Mouse (Mus musculus) macrophage (primary cell): ENCODE results near the gene Baiap2l2. TPM values are rescaled to one million over a fixed set of nuclear protein-coding genes. Genes with fewer than 3 reads are reported as not detected.
A peak's percentile ranks its signal among the peaks of the same experiment; 100 is the strongest.

ENCODE experiments used
- H3K27ac ChIP-seq: fragments of 350-480 bp; formaldehyde crosslinking; 2 replicates; pipeline ENCODE4 v1.9.0; 2021
- H3K36me3 ChIP-seq: fragments of 350-480 bp; formaldehyde crosslinking; 2 replicates; pipeline ENCODE4 v1.9.0; 2021; ENCODE audit errors: inconsistent target
- H3K4me3 ChIP-seq: fragments of 350-480 bp; formaldehyde crosslinking; 2 replicates; pipeline ENCODE4 v1.9.0; 2021; ENCODE audit errors: inconsistent target
- H3K79me2 ChIP-seq: fragments of 350-480 bp; formaldehyde crosslinking; 2 replicates; pipeline ENCODE4 v1.9.0; 2021; ENCODE audit errors: inconsistent target
- WGBS: methylation state at CpG from one replicate; pipeline ENCODE4 v1.1.7; 2026; ENCODE audit warnings: inconsistent platforms; ENCODE audit not compliant: missing documents; 5-methylcytosine and 5-hydroxymethylcytosine counted together
- polyA plus RNA-seq: library from polyadenylated mRNA; stranded (reverse); fragments of 250-400 nt; gene quantifications from 3 replicates; pipeline ENCODE4 v1.2.4, GENCODE M21; 2018; ENCODE audit warnings: inconsistent platforms
- total RNA-seq, 78 experiments: library from RNA; depleted of rRNA; stranded (reverse); fragments of 250-400 nt; gene quantifications; 1 replicate in 9 of 78; 2 replicates in 24 of 78; 3 replicates in 43 of 78; 4 replicates in 2 of 78; pipeline ENCODE4 v1.2.4; 2018; ENCODE audit warnings: inconsistent platforms in 56 of 78

Gene Baiap2l2
- not detected for total RNA-seq (2018; cell fraction: chromatin; rRNA removed)
- under 1 TPM in 1 of 26 experiments, not detected in 25; 0.14 TPM for total RNA-seq (2018; cell fraction: cytosol; rRNA removed)
- total RNA-seq (2018; cell fraction: nucleus; rRNA removed): not detected
- polyA plus RNA-seq: not detected in 3 replicates

- Histone ChIP-seq H3K79me2 (no peaks in the 10 kb centered on the region), H3K36me3 (no peaks in the 10 kb centered on the region), H3K27ac (no peak within 1 kb of the TSS), H3K4me3 (no peak within 1 kb of the TSS)
- 90% methylated on average over 10 of the region's 10 CpGs for WGBS
Measured at GRCm38 (mm10) chr15:79285399-79285798, at the start of gene Baiap2l2. Gene Baiap2l2 (minus strand): TSS chr15:79285537.

- H3K27ac ChIP-seq: no peak overlapping the region
Measured at GRCm38 (mm10) chr15:79333409-79333808, 48.1 kb upstream of the Baiap2l2 start.

GRCm38 (mm10) chr15:79330521-79330920 lies 45.2 kb upstream of the Baiap2l2 start:
- H3K4me3 ChIP-seq: no peak overlapping the region
- H3K36me3 ChIP-seq: no peaks in the 10 kb centered on the region
- H3K79me2 ChIP-seq: no peaks in the 10 kb centered on the region
- H3K27ac ChIP-seq: no peak overlapping the region
- 81% methylated on average over 4 of the region's 4 CpGs for WGBS

More at GRCm38 (mm10) chr15:79333409-79333808, 48.1 kb upstream of the Baiap2l2 start:
- no peaks in the 10 kb centered on the region for H3K36me3 ChIP-seq
- H3K79me2 ChIP-seq: no peaks in the 10 kb centered on the region
- no peak overlapping the region for H3K4me3 ChIP-seq
- 70% methylated on average over 4 of the region's 4 CpGs for WGBS

- H3K4me3 ChIP-seq: no peak overlapping the region
- H3K27ac ChIP-seq: no peak overlapping the region
- no peaks in the 10 kb centered on the region for H3K79me2 ChIP-seq
- no peaks in the 10 kb centered on the region for H3K36me3 ChIP-seq
- 95% methylated on average over 4 of the region's 6 CpGs for WGBS
Measured at GRCm38 (mm10) chr15:79329979-79330363, 44.6 kb upstream of the Baiap2l2 start.

GRCm38 (mm10) chr15:79329346-79329978 lies 44.1 kb upstream of the Baiap2l2 start:
- WGBS: 95% methylated on average over 5 of the region's 6 CpGs
- Histone ChIP-seq H3K79me2 (no peaks in the 10 kb centered on the region), H3K27ac (no peak overlapping the region), H3K4me3 (no peak overlapping the region), H3K36me3 (no peaks in the 10 kb centered on the region)

GRCm38 (mm10) chr15:79328939-79329275 lies 43.6 kb upstream of the Baiap2l2 start:
- no peaks in the 10 kb centered on the region for H3K36me3 ChIP-seq
- H3K27ac ChIP-seq: no peak overlapping the region
- H3K4me3 ChIP-seq: no peak overlapping the region
- 87% methylated on average over 4 of the region's 4 CpGs for WGBS
- H3K79me2 ChIP-seq: no peaks in the 10 kb centered on the region

- WGBS: 2% methylated on average over 46 of the region's 46 CpGs
- H3K36me3 ChIP-seq: no peaks in the 10 kb centered on the region
- H3K4me3 ChIP-seq: peak within 1 kb of the TSS; percentile 75
- H3K27ac ChIP-seq: peak within 1 kb of the TSS; percentile 78
- H3K79me2 ChIP-seq: no peaks in the 10 kb centered on the region
Measured at GRCm38 (mm10) chr15:79328058-79328938, 43.0 kb upstream of the Baiap2l2 start, which contains the start of gene Pla2g6. Gene Pla2g6 (minus strand): TSS chr15:79328390.

- 20% methylated on average over 20 of the region's 20 CpGs for WGBS
- no peaks in the 10 kb centered on the region for H3K36me3 ChIP-seq
- no peaks in the 10 kb centered on the region for H3K79me2 ChIP-seq
- peak overlapping the region; percentile 75 for H3K4me3 ChIP-seq
- peak overlapping the region; percentile 78 for H3K27ac ChIP-seq
Measured at GRCm38 (mm10) chr15:79326971-79327961, 41.9 kb upstream of the Baiap2l2 start.

GRCm38 (mm10) chr15:79326264-79326663 lies 40.9 kb upstream of the Baiap2l2 start:
- Histone ChIP-seq H3K27ac (no peak overlapping the region), H3K4me3 (no peak overlapping the region), H3K36me3 (no peaks in the 10 kb centered on the region), H3K79me2 (no peaks in the 10 kb centered on the region)
- whole genome bisulfite sequencing: 73% methylated on average over 4 of the region's 4 CpGs

GRCm38 (mm10) chr15:79325742-79326141 lies 40.4 kb upstream of the Baiap2l2 start:
- Histone ChIP-seq H3K36me3 (no peaks in the 10 kb centered on the region), H3K79me2 (no peaks in the 10 kb centered on the region), H3K4me3 (no peak overlapping the region), H3K27ac (no peak overlapping the region)
- 85% methylated on average over 2 of the region's 3 CpGs for WGBS

GRCm38 (mm10) chr15:79324373-79324772 lies 39.0 kb upstream of the Baiap2l2 start:
- no peaks in the 10 kb centered on the region for H3K79me2 ChIP-seq
- 96% methylated on average over 3 of the region's 3 CpGs for WGBS
- H3K4me3 ChIP-seq: no peak overlapping the region
- no peaks in the 10 kb centered on the region for H3K36me3 ChIP-seq
- no peak overlapping the region; the same call in 1 of the 2 replicates for H3K27ac ChIP-seq

GRCm38 (mm10) chr15:79323791-79324155 lies 38.4 kb upstream of the Baiap2l2 start:
- Histone ChIP-seq H3K4me3 (no peak overlapping the region), H3K27ac (peak overlapping the region; percentile 59), H3K79me2 (no peaks in the 10 kb centered on the region), H3K36me3 (no peaks in the 10 kb centered on the region)
- WGBS: 74% methylated on average over 4 of the region's 4 CpGs

GRCm38 (mm10) chr15:79322991-79323790 lies 37.9 kb upstream of the Baiap2l2 start:
- Histone ChIP-seq H3K27ac (peak overlapping the region; percentile 59), H3K4me3 (no peak overlapping the region), H3K36me3 (no peaks in the 10 kb centered on the region), H3K79me2 (no peaks in the 10 kb centered on the region)
- 35% methylated on average over 6 of the region's 6 CpGs for WGBS
